Mouse (Mus musculus) cortical plate, adult 2 months (tissue): ENCODE results near the gene Mis18a.

ENCODE experiments used
- CTCF ChIP-seq: fragments of 200-500 bp; IDR thresholded peaks from 2 replicates; pipeline ENCODE4 v1.5.1; 2011; ENCODE audit warnings: mild to moderate bottlenecking, control low read depth, low read length; ENCODE audit not compliant: insufficient read depth; ENCODE audit errors: extremely low read depth
- POLR2A ChIP-seq: fragments of 200-500 bp; IDR thresholded peaks from 2 replicates; pipeline ENCODE4 v1.6.1; 2011; ENCODE audit warnings: mild to moderate bottlenecking, low read length, control low read depth; ENCODE audit not compliant: insufficient read depth; ENCODE audit errors: extremely low read depth

GRCm38 (mm10) chr16:90696306-90696705 is 30.9 kb downstream of the Mis18a start:
- no peak for TF ChIP-seq POLR2A
- no peak for TF ChIP-seq CTCF
